Mouse (Mus musculus) adrenal gland, postnatal 14 days (tissue): Measurements from ENCODE around the gene Keg1. TPM values are rescaled to one million over a fixed set of nuclear protein-coding genes. Genes with fewer than 3 reads are reported as not detected.
"Not testable (repeated sequence)": the region's sequence is repeated elsewhere in the genome, so short reads cannot be mapped to it uniquely, and the experiment has no call there.

Experiments used
- DNase-seq: peaks from one replicate; pipeline ENCODE4 v3.0.0; 2021; ENCODE audit warnings: mixed read lengths
- long read RNA-seq, 2 experiments: library from polyadenylated mRNA; stranded (forward); transcript quantifications; one replicate each; pipeline ENCODE4 v2.0.0; 2021
- total RNA-seq: library from RNA; stranded (reverse); gene quantifications from 2 replicates; pipeline ENCODE4 v1.2.3, GENCODE M21; 2021

The Keg1 gene
- 5.9 TPM in 1 of 2 replicates, not detected in the other for total RNA-seq
- long read RNA-seq, experiment 1: 0 reads
- long read RNA-seq, experiment 2, transcript Keg1-201 (6 exons, 1,676 nt): major isoform, 6 of 7 reads
- long read RNA-seq, experiment 2, partial matches to known transcripts: 0 of 7 reads
- long read RNA-seq, experiment 2, other reads (novel, unspliced or antisense): 1 of 7 reads

DNA sequence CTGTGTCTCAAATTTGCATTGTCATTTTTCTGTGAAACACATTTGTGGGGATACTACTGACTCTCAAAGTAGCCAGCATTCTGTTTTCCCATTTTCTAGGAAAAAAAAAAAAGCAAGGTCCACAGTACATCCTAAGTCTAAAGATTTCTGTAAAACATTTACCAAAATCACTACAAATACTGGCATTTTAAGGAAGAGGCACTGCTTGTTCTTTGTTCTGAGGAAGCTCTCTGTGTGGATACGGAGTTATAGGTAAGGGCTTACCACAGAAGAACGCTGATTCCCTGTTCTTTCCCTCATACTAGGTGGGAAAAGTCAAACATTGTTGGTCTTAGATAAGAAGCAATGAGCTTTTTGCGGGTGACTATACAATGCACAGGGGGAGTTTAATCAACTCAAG, at the start of gene Keg1:
Gene Keg1 (plus strand): TSS at position 197 of the 400 bp plus-strand sequence.
- no peak for DNase-seq

DNA sequence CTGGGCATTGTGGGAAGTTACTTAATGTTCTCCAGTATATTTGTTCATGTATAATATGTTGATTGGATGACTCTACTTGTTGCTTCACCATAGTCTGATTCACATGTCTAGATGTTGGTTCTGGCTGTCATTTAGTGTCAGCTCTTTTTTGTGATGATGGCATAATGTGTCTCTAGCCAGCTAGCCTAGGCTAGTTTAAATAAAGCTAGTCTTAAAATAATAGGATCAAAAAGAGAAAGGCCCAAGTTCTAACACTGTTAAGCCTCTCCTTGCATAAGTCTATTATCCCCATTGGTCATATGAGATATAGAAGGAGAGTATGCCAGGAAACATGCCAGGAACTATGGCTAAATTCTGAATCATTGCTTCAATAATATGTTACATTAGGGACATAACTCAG, 46.1 kb upstream of the Keg1 start:
- DNase-seq: no peak

DNA sequence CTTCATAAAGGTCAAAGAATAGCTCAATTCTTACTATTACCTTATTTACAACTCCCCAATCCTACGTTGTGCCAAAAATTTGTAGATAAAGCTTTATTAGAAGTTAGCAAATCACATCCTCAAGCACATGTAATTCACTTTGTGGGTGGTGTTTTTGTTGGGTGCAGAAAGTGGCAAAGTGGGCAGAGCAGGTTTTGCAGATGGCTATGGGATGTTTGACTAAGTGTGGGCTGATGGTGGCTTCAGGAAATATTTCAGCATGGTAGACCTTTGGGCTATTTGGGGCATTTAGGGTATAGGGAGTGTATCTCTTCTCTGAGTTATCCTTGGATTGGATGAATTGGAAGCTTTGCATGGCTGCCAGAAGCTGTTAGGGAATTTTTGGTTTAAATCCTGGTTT, 29.4 kb upstream of the Keg1 start:
- no peak for DNase-seq

DNA sequence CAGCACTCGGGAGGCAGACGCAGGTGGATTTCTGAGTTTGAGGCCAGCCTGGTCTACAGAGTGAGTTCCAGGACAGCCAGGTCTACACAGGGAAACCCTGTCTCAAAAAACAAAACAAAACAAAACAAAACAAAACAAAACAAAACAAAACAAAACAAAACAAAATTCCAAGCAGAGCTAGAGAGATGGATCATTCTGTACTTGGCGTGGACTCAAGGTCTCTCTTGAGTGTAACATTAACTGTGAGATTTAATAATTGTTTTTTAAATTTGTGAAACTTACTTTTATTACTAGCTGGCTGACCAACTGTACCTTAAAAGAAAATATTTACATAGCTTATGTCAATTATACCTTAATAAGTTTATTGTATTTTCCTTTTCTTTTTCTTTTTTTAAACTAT, 27.0 kb upstream of the Keg1 start:
- not testable (repeated sequence) for DNase-seq

DNA sequence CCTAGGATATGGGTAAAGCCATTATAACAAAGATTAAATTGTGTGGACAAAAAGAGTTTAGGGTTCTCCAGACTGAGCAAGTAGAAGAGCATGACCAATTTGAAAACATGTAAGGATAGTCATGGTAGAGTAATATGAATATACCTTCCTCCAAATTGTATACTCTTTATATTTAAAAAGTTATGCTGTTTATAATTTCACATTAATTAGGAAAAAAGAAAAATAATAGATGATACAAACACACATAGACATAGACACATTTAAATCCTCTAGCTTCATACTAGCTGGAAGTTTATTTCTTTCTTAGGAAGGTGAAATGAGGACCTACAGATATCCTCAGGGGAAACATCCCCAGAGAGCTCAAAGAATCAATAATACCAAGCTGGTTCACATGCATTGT, 25.4 kb upstream of the Keg1 start, which contains the start of gene Olfr1442:
Gene Olfr1442 (plus strand): TSS at position 301 of the 400 bp plus-strand sequence.
- no peak for DNase-seq

DNA sequence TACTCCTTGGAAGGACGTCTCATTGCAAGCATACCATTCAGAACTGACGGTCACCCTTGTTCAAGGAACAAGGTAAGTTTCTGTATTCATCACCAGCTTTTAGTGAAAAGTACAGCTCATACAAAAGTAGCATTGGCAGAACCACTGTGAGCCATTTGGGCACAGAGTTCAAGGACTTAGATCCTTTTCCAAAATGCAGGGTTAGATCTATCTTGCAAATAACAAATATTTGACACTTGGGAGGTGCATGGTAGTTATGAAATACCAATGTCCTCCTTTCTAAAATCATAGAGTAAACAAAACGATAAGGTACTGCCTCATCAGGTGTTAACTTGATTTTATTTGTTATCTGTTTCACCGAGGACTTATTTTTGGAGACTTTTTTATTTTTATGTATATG, 24.5 kb upstream of the Keg1 start:
- DNase-seq: no peak

DNA sequence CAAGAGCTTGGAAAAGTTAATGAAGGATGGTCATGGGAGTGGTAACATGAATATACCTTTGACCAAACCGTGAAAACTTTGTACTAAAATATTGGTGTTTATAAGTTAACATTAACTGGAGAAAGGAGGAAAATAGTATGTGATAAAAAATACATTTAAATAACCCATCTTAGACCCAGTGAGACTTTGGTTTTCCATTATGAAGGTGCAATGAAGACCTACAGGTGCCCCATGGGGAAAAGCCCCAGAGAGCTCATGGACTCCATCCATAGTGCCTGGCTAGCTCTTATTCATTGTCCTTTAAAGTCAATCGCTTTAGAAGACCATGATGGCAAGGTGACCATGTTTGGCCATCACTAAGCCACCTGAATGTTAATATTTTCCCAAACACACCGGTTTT, 17.8 kb upstream of the Keg1 start, which contains the start of gene Olfr1443:
Gene Olfr1443 (plus strand): TSS at position 301 of the 400 bp plus-strand sequence.
- DNase-seq: no peak

DNA sequence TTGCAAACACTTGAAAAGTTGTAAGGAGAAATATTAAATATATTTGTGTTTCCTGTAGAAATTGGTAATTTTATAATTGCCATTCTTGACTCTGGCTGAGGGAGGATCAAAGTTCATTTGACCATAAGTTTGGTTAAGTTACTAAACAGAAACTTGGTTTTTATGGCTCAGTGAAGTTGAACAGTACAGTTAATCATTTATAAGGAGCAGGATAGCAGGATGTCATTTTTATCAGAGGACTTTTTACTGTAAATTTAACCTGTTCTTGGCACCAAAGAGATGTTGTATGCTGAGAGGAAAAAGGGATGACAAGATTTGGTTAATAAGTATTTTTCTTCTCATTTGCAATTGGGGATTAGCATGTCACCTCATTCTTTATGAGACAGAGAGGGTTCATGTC, 10.9 kb upstream of the Keg1 start:
- DNase-seq: no peak

DNA sequence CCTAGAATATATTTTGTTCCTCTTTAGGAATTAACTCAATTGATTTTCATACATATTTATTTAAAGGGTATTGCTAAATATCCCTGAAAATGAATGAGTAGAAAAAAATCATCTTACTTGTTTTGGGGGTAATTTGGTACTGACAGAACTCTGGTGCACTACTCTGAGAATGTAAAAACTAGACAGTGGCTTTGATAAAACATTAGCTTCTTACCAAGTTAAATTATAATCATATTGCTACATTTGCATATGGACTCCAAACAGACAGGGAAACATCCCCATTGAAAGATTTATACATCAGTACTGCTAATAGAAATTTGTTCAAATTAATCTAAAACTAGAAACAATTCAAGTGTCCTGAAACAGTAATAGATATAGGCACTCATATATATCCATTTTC, 10.4 kb upstream of the Keg1 start:
- no peak for DNase-seq

DNA sequence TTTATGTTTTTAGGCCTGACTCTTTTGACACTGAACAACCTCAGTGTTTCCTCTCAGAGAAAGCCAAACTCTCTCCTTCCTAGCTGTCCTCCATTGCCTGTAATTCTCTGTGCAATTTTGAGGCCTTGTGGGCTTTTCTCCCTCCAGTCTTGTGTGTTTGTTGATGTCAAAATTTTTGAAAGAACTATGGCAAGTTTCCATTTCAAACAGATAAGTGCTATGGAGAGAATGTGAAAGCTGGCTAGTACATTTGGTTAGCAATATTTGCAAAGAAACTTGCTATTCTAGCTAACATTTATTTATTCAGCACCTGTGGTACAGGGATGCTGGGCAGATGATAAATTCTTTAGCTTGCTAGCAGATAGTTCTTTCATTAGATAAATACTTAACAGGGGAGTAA, 635 bp downstream of the Keg1 start:
- DNase-seq: no peak

DNA sequence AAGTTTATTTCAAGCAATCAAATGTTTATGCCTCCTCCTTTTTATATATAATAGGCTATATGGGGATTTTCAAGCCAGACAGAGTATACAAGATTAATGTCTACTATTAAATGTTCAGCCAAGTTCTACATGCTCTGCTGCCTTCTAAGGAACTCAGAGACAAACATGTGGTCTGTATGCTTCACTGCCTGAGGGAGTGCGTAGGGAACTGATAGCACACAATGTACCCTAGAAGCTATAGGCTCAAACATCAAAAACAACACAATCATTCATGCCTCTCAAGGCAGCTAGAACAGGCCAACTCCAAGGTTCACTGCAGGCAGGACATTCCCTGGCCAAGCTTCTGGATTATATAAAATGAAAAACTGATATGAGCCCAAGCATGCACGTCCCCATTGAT, 12.9 kb downstream of the Keg1 start:
- no peak for DNase-seq

DNA sequence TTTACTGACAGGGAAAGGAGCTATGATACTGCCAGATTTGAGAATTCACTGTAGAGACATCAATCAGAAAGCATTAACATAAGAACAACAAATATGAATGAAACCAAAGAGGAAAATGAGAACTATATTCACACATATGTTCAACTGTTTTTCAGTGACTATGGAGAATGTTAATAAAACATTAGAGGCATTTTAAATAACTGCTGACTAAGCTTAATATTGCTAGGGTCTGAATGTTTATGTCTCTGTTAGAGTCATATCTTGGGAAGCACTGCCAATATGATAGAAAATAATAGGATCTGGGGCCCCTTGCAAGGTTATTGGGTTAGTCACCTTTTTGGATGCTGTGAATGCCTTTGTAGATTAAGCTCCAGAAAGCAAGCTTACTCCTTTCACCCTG, 13.4 kb downstream of the Keg1 start:
- no peak for DNase-seq

DNA sequence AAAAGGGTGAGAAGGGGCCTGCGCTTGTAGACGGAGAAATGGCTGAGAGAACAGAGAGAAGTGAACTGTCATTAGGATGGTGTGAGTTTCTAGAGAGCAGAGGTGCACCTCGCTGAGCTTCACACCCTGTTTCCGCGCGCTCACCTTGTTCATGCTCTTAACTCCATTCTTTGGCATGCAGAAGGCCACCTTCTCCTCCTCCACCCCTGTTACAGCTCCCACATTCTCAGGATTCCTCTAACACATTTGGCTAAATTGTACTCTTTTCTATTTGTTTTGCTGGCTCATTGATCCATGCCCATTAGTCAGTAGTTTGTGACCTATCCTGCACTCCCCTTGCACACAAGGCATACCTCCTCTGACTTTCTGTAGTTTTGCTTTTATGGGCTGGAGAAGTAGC, 23.6 kb downstream of the Keg1 start:
- no peak for DNase-seq

DNA sequence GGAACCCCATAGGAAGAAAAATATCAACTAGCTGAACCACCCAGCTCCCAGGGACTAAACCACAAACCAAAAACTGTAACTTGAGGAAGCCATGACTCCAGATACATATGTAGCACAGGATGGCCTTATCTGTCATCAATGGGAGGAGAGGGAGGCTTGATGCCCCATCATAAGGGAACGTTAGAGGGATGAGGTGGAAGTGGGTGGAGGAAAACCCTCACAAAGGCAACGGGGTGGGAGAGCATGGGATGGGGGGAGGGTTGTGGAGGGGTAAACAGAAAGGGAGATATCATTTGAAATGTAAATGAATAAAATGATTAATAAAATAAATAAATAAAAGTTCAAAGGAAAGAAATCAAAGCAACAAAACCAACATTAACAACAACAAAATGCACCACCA, 24.9 kb downstream of the Keg1 start:
- DNase-seq: no peak

DNA sequence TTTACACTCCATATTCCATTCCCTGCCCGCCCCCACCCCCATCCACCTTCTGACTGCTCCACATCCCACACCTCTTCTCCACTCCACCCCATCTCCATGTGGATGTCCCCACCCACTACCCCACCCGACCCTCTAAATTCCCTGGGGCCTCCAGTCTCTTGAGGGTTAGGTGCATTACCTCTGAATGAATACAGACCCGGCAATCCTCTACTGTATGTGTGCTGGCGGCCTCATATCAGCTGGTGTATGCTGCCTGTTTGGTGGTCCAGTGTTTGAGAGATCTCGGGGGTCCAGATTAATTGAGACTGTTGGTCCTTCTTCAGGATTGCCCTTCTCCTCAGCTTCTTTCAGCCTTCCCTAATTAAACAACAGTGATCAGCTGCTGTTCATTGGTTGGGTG, 25.3 kb downstream of the Keg1 start:
- not testable (repeated sequence) for DNase-seq

DNA sequence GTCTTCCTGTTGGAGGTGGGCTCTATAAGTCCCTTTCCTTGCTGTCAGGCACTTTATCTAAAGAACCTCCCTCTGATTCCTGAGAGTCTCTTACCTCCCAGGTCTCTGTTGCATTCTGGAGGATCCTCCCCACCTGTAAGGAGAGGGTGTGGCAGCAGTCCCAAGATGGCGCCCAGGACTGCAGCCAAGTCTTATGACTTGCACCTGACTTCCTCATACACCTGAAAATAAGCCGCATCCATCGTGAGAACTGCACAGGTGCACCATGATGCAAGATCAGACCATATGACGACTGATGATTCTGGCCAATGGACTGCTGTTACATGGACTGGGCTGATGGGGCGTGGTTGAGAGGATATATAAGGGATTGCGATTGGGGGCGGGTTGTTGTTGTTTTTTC, 26.0 kb downstream of the Keg1 start:
- DNase-seq: not testable (repeated sequence)

DNA sequence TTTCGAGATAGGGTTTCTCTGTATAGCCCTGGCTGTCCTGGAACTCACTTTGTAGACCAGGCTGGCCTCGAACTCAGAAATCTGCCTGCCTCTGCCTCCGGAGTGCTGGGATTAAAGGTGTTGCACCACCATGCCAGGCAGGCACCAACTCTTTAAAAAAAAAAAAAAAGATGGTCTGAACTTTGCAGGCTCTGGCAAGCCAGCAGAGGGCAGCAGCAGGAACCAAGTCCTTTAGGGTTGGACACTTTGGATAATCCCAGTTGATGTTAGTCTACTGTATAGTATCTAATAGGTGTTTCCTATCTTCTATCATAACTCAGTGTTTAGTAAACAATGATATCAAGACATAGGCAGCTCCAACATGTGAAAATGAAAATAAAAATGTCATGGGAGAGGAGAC, 26.7 kb downstream of the Keg1 start:
- DNase-seq: peak; percentile 64

DNA sequence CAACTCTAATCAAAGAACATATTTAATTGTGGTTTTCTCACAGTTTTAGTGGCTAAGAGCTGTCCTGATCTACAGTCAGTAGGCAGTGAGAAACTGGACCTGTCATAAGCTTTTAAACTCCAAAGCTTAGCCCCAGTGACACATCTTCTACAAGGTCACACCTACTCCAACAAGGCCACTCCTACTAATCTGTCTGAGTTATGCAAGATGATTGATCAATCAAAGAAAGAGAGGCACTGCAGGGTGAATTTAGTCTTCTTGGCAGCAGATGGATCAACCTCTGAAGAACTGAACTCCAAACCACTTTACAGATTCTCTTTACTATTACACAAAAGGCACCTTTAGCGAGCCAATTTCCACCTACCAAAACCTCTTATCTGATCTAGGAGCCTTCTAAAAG, 30.3 kb downstream of the Keg1 start:
- no peak for DNase-seq

DNA sequence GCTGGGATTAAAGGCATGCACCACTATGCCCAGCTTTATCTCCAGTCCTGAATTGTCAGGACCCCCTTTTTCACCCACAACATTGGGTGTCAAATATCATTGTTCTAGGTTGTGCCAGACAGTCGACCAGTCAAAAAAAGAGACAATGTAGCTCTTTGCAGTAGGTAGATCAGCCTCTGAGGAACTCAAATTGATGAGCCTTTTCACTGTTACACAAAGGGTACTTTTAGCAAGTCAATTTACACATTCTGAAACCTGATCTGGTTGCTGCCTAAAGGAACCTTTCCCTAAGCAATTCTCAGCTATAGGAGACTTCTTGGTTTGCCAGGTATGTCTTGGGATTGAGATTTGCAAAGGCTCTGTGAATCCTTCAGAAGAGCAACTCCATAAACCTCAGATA, 35.5 kb downstream of the Keg1 start:
- no peak for DNase-seq

DNA sequence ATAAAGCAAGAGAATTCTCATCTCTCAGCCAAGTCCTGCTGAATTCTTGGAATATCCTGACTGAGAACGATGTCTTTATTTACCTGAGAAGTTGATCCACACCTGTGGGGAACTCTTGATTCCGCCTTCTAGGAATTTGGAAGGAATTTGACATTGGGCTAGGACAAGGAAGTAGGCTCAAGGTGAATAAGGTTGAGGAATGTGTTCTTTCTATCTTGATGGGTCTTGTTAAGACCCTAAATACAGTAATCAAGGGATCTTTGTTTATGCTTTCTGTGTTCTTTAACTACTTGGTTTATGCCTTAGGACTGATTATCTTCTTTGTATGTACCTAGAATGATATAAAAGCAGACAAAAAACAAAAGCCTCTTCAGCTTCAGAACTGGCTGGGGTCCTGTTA, 36.4 kb downstream of the Keg1 start:
- DNase-seq: no peak

DNA sequence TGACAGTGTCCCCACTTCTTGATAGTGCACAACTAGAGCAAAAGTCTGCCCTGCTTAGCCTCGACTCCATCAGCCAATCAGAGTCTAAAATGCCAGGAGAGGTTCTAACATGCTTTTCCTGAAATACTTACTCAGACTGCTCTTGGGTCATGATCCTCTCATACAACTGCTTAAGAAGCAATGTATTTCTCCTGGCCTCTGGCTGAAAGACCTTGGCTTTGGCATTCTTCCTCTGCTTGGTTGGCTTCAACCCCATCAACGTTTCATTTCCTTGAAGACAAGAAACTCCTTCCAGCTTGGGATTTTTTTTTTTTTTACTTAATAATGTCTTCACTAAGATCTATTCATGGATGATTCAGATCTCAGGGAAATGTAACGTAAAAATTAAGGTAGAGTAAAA, 60.7 kb downstream of the Keg1 start:
- no peak for DNase-seq

DNA sequence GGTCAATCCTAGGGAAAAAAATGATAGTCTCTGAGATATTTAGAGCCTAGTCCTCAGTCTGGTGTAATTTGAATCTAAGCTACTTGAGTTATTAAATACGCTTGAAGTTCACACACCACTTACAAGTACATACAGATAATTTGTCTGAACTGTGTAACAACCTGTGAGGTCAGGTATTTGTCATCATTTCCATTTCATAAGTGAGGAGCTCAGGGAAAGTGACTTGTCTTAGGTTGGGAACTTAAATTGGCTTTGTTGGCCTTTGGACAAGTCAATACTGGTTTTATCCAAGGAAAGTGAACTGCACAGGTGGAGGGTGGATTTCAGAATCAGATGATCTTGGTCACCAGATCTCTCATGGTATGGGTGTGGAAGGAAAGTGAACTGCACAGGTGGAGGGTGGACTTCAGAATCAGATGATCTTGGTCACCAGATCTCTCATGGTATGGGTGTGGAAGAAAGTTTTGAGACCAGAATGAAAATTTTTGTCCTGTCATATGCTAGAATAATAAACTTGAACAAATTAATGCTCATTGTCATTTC, 63.4 kb downstream of the Keg1 start:
- DNase-seq: no peak

DNA sequence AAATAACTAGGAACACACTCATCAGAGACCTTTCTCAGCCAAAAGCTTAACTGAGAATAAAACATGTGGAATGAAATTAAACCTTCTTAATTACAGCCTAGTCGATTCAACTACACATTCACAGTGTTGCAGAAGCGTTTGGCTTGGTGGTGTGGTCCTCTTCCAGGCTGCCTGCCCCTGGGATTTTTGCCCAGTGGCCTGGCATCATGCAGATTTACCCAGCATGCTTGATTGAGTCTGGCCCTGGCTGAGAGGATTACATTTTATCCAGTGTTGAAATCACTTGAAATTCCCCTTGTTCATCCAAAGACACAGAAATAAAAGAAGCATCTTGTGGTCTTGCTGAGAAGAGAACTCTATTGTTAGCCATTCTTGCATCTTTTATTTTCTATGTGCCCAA, 64.1 kb downstream of the Keg1 start:
- DNase-seq: peak; percentile 79
